Mouse (Mus musculus) heart, adult 2 months (tissue): ENCODE measurements around the gene Dscaml1.

ENCODE experiments used
- CTCF ChIP-seq: fragments of 200-600 bp; IDR thresholded peaks from 2 replicates; pipeline ENCODE4 v1.8.1; 2022; ENCODE audit warnings: antibody characterized with exemption, mild to moderate bottlenecking, moderate library complexity
- EP300 ChIP-seq: fragments of 200-500 bp; IDR thresholded peaks from 2 replicates; pipeline ENCODE4 v1.6.1; 2011; ENCODE audit warnings: low read depth, low read length, control low read depth; ENCODE audit not compliant: insufficient read depth
- POLR2A ChIP-seq: fragments of 200-500 bp; IDR thresholded peaks from 2 replicates; pipeline ENCODE4 v1.6.1; 2011; ENCODE audit warnings: mild to moderate bottlenecking, low read depth, low read length, control low read depth; ENCODE audit not compliant: insufficient read depth

DNA sequence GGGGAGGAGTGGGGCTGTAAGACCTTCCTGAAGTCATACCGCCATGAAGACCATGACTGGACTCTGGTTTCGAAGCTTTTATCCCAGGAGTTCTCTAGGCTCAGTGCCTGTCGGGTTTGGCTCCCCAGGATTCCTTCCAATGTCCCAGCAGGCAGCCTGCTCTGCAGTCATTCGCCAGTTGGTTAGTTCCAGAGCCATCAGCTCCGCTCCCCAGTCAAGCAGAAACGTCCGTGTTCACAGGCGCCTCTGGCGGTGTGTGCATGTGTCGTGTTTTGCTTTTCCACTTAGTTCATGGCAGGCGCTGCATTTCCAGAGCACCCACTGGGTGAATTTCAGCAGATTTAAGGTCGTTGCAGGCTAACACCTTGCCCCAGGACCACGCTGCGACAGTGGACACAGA, 31.9 kb downstream of the Dscaml1 start:
- TF ChIP-seq POLR2A, result no peak
- no peak for TF ChIP-seq EP300
- no peak for TF ChIP-seq CTCF
